Mouse (Mus musculus): ENCODE results near the gene Ms4a15.

Ms4a15 gene

GRCm38 (mm10) chr19:10959978-10960346 lies 33.1 kb downstream of the Ms4a15 start:
- no peak for DNase-seq (ENCODE audit: extremely low spot score, low spot score)

- DNase-seq (ENCODE audit: extremely low spot score, low spot score) = peak; percentile 35
These were observed 33.7 kb downstream of the Ms4a15 start for GRCm38 (mm10) chr19:10959085-10959977.

GRCm38 (mm10) chr19:10952021-10952939 lies 40.8 kb downstream of the Ms4a15 start:
- DNase-seq (ENCODE audit: extremely low spot score, low spot score) = no peak

GRCm38 (mm10) chr19:10949558-10949957 lies 43.5 kb downstream of the Ms4a15 start:
- DNase-seq (ENCODE audit: extremely low spot score, low spot score) = no peak

- DNase-seq (ENCODE audit: extremely low spot score, low spot score) = peak; percentile 96
These were observed 43.9 kb downstream of the Ms4a15 start, which contains the start of gene Ccdc86 for GRCm38 (mm10) chr19:10949112-10949511. Gene Ccdc86, minus strand, starts transcription at chr19:10949266.

GRCm38 (mm10) chr19:10948416-10948815 lies 44.6 kb downstream of the Ms4a15 start:
- peak; percentile 21 for DNase-seq (ENCODE audit: extremely low spot score, low spot score)

- no peak for DNase-seq (ENCODE audit: extremely low spot score, low spot score)
These were observed 45.8 kb downstream of the Ms4a15 start for GRCm38 (mm10) chr19:10947219-10947618.

- no peak for DNase-seq (ENCODE audit: extremely low spot score, low spot score)
These were observed 46.5 kb downstream of the Ms4a15 start for GRCm38 (mm10) chr19:10946506-10946905.

GRCm38 (mm10) chr19:10943955-10944354 lies 49.1 kb downstream of the Ms4a15 start:
- no peak for DNase-seq (ENCODE audit: extremely low spot score, low spot score)

GRCm38 (mm10) chr19:10940801-10941457 lies 52.1 kb downstream of the Ms4a15 start:
- peak; percentile 70 for DNase-seq (ENCODE audit: extremely low spot score, low spot score)

- DNase-seq (ENCODE audit: extremely low spot score, low spot score) = peak; percentile 88
These were observed 52.8 kb downstream of the Ms4a15 start for GRCm38 (mm10) chr19:10940097-10940800.

GRCm38 (mm10) chr19:10938771-10939170 lies 54.3 kb downstream of the Ms4a15 start:
- DNase-seq (ENCODE audit: extremely low spot score, low spot score) = no peak

GRCm38 (mm10) chr19:10937110-10937563 lies 55.9 kb downstream of the Ms4a15 start, which contains the start of gene Ptgdr2:
Gene Ptgdr2, plus strand, starts transcription at chr19:10937160.
- DNase-seq (ENCODE audit: extremely low spot score, low spot score) = no peak

GRCm38 (mm10) chr19:10936077-10936476 lies 57.0 kb downstream of the Ms4a15 start:
- no peak for DNase-seq (ENCODE audit: extremely low spot score, low spot score)

- no peak for DNase-seq (ENCODE audit: extremely low spot score, low spot score)
These were observed 58.0 kb downstream of the Ms4a15 start for GRCm38 (mm10) chr19:10935029-10935428.

GRCm38 (mm10) chr19:10930641-10931040 lies 62.4 kb downstream of the Ms4a15 start:
- no peak for DNase-seq (ENCODE audit: extremely low spot score, low spot score)
